Mouse (Mus musculus): ENCODE measurements around the gene Heatr6. TPM values are rescaled to one million over a fixed set of nuclear protein-coding genes. Genes with fewer than 3 reads are reported as not detected.
A peak's percentile ranks its signal among the peaks of the same experiment; 100 is the strongest.

The Heatr6 gene
- polyA plus RNA-seq (2016; fragmentation: Nextera tagmentation; extraction: Ambion mirVana), result 37.4 and 38.3 TPM in 2 replicates

DNA sequence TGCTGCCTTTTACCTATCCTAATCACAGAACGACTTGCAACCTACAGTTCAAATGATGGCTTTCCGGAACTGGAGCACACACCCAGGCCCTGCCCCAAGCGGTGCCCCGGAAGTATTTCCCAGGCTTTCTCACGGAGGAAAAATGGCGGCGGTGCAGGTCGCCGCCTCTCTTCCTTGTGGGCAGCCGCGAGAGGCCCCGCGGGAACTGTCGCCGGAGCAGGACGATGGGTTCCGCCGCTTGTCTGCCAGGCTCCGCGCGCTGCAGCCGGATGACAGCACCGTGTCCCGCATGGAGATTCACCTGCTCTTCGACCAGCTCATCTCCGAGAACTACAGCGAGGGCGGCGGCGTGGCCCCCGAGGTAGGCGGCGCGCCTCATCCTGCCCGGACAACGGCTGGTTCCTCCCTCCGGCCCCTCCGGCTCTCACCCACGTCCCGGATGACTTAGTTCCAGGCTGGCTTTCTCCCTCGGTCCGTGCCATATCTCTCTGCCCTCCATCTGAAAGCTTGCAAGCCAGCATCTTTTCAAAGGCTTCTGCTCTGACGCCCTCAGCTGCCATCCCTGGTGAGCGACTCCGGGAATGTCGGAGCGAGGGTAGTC is at the start of gene Heatr6:
Gene Heatr6 (plus strand): TSS at position 116 of the 601 bp plus-strand sequence.
- Histone ChIP-seq H3K27me3 (peaks cover 15% of the 10 kb centered on the region), H3K9ac (replicated peaks) (peak within 1 kb of the TSS; percentile 86), H3K4me1 (peaks cover 14% of the 10 kb centered on the region), H3K4me3 (peak within 1 kb of the TSS; percentile 69), H3K36me3 (peaks cover 29% of the 10 kb centered on the region), H3K4me2 (replicated peaks) (peak within 1 kb of the TSS; percentile 72), H3K9me3 (no peaks in the 10 kb centered on the region), H3K27ac (replicated peaks) (peak within 1 kb of the TSS; percentile 86)
- ATAC-seq (ENCODE audit: low FRiP score, low read depth), result peak; percentile 95
- under 1% methylated on average over 47 of the region's 47 CpGs for WGBS

DNA sequence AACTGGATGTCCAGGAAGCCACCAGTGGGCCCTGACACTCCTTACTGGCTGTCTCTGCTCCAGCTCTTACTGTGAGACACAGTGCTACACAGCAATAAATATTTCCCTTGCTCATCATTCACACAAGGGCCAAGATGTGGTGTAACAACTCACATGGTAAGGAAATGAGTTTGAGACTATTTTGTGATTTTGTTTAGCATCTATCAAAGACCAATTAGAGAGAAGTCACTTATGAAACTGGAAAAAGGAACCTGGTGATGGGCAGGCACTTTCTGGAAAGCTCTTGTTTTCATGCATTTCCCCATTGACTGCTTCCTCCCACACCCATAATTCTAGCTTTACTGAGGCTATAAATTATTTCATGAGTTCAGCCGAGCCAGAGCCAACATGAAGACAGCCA is 49.8 kb upstream of the Heatr6 start, which contains the start of gene Wfdc17:
Gene Wfdc17 (plus strand): TSS at position 287 of the 400 bp plus-strand sequence.
- no peaks in the 10 kb centered on the region for H3K9me3 ChIP-seq
- H3K27me3 ChIP-seq, result no peaks in the 10 kb centered on the region
- no peak for ATAC-seq (ENCODE audit: low FRiP score, low read depth)
- no peaks in the 10 kb centered on the region for H3K36me3 ChIP-seq
- H3K4me3 ChIP-seq, result no peak within 1 kb of the TSS
- H3K9ac ChIP-seq (replicated peaks), result no peak within 1 kb of the TSS
- no peak within 1 kb of the TSS for H3K4me2 ChIP-seq (replicated peaks)
- no peaks in the 10 kb centered on the region for H3K4me1 ChIP-seq
- H3K27ac ChIP-seq (replicated peaks), result no peak within 1 kb of the TSS
- WGBS, result 83% methylated on average over 1 of the region's 1 CpGs

DNA sequence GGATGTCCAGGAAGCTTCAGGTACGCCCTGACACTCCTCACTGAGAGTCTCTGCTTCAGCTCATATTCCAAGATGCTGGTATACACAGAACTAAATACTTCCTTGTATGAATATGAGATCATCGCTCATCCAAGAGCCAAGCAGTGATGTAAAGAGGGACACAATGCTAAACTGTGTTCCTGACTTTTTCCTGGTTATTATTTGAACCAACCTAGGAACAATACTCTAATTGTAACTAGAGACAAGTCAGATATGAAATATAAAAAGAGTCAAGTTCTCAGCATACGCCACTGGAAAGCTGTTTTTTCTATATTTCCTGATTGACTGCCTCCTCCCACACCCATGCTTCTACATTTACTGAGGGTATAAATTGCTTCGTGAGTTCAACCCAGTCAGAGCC is 44.8 kb upstream of the Heatr6 start, which contains the start of gene Wfdc18:
Gene Wfdc18 (plus strand): TSS at position 301 of the 400 bp plus-strand sequence.
- ATAC-seq (ENCODE audit: low FRiP score, low read depth), result no peak
- 71% methylated on average over 4 of the region's 4 CpGs for WGBS
- no peaks in the 10 kb centered on the region for H3K36me3 ChIP-seq

DNA sequence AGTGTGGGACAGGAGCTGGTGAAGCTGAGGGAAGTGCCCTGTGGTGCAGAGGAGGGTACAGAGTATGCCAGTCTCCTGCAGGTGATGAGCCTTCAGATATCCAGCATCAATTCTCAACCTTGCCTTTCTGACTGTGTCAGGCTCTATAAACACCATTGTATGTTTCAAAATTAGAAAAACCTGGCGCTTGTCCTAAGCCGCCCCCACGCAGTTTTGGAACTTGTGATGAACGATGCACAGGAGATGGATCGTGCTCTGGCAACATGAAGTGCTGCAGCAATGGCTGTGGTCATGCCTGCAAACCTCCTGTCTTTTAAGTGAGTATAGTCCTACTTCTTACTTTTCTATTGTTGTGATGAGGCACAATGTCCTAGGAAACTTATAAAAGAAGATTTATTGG is 43.8 kb upstream of the Heatr6 start:
- no peak overlapping the region for H3K27ac ChIP-seq (replicated peaks)
- WGBS, result 95% methylated on average over 5 of the region's 5 CpGs
- no peak overlapping the region for H3K9ac ChIP-seq (replicated peaks)
- H3K4me3 ChIP-seq, result no peak overlapping the region
- H3K4me2 ChIP-seq (replicated peaks), result no peak overlapping the region
- no peaks in the 10 kb centered on the region for H3K27me3 ChIP-seq
- H3K9me3 ChIP-seq, result no peaks in the 10 kb centered on the region
- no peak for ATAC-seq (ENCODE audit: low FRiP score, low read depth)
- no peaks in the 10 kb centered on the region for H3K4me1 ChIP-seq
- no peaks in the 10 kb centered on the region for H3K36me3 ChIP-seq

More for the DNA sequence above, 44.8 kb upstream of the Heatr6 start, which contains the start of gene Wfdc18:
- no peak within 1 kb of the TSS for H3K9ac ChIP-seq (replicated peaks)
- H3K4me3 ChIP-seq, result no peak within 1 kb of the TSS
- H3K27me3 ChIP-seq, result no peaks in the 10 kb centered on the region
- no peaks in the 10 kb centered on the region for H3K9me3 ChIP-seq
- no peaks in the 10 kb centered on the region for H3K4me1 ChIP-seq
- no peak within 1 kb of the TSS for H3K4me2 ChIP-seq (replicated peaks)
- no peak within 1 kb of the TSS for H3K27ac ChIP-seq (replicated peaks)

DNA sequence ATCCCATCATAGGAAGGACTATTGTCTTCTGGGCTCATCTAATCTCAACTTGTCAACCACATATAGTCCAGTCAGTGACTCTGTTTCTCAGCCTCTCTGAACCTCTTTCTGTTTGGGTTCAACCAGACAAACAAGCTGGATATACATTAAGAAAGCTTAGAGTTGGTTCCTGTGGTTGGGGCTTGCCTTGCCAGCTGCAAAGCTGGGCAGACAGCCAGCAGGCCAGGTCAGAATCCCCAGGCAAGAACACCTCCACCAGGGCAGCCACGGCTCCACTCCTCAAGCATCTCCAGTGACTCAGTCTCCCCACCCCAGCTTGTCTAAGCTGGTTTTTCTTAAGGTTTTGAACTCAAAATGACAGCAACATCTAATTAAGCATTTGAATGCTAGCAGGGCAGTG is 40.8 kb upstream of the Heatr6 start:
- H3K4me3 ChIP-seq, result no peak overlapping the region
- no peaks in the 10 kb centered on the region for H3K36me3 ChIP-seq
- H3K9ac ChIP-seq (replicated peaks), result no peak overlapping the region
- H3K4me1 ChIP-seq, result no peaks in the 10 kb centered on the region
- no peaks in the 10 kb centered on the region; the same call in 1 of the 2 replicates for H3K27me3 ChIP-seq
- 87% methylated on average over 1 of the region's 1 CpGs for WGBS
- ATAC-seq (ENCODE audit: low FRiP score, low read depth), result no peak
- no peak overlapping the region for H3K4me2 ChIP-seq (replicated peaks)
- no peaks in the 10 kb centered on the region for H3K9me3 ChIP-seq
- H3K27ac ChIP-seq (replicated peaks), result no peak overlapping the region

DNA sequence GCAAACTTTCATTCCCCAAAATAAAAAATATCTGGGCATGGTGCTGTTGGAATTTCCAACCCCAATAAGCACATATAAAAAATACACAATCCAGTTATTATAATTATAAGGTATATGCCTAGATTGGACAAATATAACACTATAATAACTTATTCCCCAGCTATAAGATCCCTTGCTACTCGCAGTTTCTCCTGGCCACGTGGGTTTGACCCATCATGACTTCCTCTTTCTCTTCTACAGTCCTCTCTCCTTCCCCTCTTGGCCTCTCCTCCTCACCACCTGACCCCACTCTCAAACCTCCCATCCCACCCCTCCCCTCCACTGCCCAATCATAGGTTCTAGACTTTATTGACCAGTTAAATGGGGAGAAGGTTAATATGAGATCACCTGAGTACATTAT is 39.6 kb upstream of the Heatr6 start:
- H3K4me3 ChIP-seq, result no peak overlapping the region
- H3K9me3 ChIP-seq, result no peaks in the 10 kb centered on the region
- no peak for ATAC-seq (ENCODE audit: low FRiP score, low read depth)
- 82% methylated on average over 2 of the region's 2 CpGs for WGBS
- no peak overlapping the region for H3K9ac ChIP-seq (replicated peaks)
- no peaks in the 10 kb centered on the region for H3K4me1 ChIP-seq
- H3K36me3 ChIP-seq, result no peaks in the 10 kb centered on the region
- H3K4me2 ChIP-seq (replicated peaks), result no peak overlapping the region
- no peaks in the 10 kb centered on the region; the same call in 1 of the 2 replicates for H3K27me3 ChIP-seq
- no peak overlapping the region for H3K27ac ChIP-seq (replicated peaks)

DNA sequence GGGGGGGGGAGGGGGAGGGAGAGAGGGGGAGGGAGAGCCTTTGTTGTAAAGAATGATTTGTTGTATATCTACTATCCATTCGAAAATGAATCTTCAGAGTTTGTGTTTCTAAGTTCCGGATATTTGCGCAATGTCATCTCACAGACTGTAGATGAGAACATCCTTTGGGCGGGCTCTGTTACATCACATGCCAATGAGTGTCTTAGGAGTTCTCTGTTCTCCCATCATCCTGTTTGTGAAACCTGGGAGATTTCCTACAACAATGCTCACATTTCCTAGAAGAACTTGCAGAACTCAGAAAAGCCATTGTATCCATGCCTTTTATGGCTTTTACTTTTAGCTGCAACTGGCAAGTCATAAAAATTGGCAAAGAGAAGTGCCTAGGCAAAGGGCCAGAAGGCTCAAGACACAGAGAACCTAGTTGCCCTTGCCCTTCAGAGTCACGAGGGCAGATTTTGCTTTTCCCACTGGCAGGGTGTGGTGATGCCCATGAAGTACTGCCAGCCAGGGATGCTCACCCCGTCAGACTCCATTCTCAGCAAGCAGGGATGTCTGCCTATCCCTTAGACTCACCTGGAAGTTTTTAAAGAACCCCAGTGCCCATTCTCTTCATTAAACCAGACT is 36.3 kb upstream of the Heatr6 start:
- H3K4me2 ChIP-seq (replicated peaks), result no peak overlapping the region
- ATAC-seq (ENCODE audit: low FRiP score, low read depth), result no peak
- 88% methylated on average over 6 of the region's 6 CpGs for WGBS
- H3K27me3 ChIP-seq, result no peaks in the 10 kb centered on the region; the same call in 1 of the 2 replicates
- H3K9me3 ChIP-seq, result no peaks in the 10 kb centered on the region
- H3K36me3 ChIP-seq, result no peaks in the 10 kb centered on the region
- no peaks in the 10 kb centered on the region for H3K4me1 ChIP-seq
- no peak overlapping the region for H3K27ac ChIP-seq (replicated peaks)
- no peak overlapping the region for H3K9ac ChIP-seq (replicated peaks)
- H3K4me3 ChIP-seq, result no peak overlapping the region

DNA sequence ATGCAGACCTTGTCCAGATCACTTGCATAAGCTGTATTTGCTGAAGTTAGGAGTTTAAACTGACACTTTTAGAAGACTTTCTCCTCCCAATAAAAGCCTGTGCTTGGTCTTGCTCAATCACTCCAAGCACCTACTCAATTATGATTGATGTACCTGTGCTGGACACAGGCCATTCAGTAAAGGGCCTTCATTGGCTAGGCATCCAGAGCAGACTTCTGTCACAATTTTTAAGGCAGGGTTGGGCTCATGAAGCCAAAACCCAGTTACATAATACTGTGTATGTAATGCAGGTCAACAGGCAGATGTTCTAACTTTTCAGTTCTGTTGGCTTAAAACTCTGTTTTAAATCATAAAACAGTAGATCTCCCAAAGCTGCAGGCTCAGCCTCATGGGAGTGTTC is 32.7 kb upstream of the Heatr6 start:
- Histone ChIP-seq H3K27ac (replicated peaks) (no peak overlapping the region), H3K9me3 (no peaks in the 10 kb centered on the region), H3K4me3 (no peak overlapping the region), H3K4me2 (replicated peaks) (no peak overlapping the region), H3K4me1 (no peaks in the 10 kb centered on the region), H3K36me3 (no peaks in the 10 kb centered on the region), H3K9ac (replicated peaks) (no peak overlapping the region), H3K27me3 (no peaks in the 10 kb centered on the region; the same call in 1 of the 2 replicates)
- ATAC-seq (ENCODE audit: low FRiP score, low read depth), result no peak

DNA sequence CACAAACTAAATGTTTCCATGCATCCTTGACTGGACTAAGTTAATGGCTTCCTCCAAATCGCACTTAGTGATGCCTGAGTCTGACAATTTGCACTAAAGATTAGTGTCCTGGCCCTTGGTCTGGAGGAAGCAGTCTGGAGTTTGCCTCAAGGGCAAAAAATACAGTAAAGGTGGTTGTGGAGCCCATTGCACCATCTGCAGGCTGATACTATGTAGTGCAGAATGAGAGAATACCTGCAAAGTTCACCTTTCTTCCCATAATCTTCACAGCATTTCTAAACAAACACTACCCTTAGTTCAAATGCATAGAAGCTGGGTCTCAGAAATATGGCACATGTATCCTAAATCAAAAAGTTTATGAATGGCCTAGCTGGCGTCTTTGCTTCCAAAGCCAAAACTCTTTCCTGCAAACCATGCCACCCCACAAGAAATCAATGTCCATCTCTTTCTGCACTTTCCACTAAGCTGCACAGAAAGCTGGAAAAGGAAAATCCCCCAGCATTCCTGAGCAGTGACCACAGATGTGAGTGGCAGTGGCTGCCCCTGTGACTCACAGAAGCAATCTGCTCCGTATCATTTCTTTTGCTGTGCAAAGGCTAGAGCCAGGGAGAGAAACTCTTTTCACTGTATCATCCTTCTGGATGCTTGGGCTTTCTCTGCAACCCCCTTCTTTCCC is 24.6 kb upstream of the Heatr6 start:
- ATAC-seq (ENCODE audit: low FRiP score, low read depth), result no peak
- H3K4me2 ChIP-seq (replicated peaks), result no peak overlapping the region
- WGBS, result 69% methylated on average over 3 of the region's 3 CpGs
- H3K4me1 ChIP-seq, result no peaks in the 10 kb centered on the region
- H3K4me3 ChIP-seq, result no peak overlapping the region
- H3K27ac ChIP-seq (replicated peaks), result no peak overlapping the region
- H3K36me3 ChIP-seq, result no peaks in the 10 kb centered on the region
- no peaks in the 10 kb centered on the region for H3K9me3 ChIP-seq
- H3K27me3 ChIP-seq, result no peaks in the 10 kb centered on the region
- no peak overlapping the region for H3K9ac ChIP-seq (replicated peaks)

DNA sequence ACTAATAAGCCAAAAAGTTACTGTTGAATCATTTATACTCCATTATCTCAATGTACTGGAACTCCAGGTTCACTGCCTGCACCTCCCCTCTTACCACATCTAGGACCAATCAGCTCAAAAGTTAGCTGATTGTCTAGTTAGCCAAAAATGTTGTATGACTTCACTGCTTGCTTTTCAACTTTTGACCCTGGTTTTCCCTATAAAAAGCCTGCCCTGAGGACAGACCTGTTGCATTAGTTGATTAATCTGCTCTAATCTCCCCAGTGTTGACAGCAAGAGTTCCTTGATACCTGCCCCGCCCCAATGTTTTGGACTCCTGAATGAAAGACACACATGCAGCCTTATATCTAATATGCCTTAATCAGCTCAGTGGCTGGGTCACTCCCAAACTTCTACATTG is 22.4 kb upstream of the Heatr6 start:
- H3K36me3 ChIP-seq, result no peaks in the 10 kb centered on the region
- no peak overlapping the region for H3K4me2 ChIP-seq (replicated peaks)
- no peaks in the 10 kb centered on the region for H3K9me3 ChIP-seq
- H3K4me3 ChIP-seq, result no peak overlapping the region
- ATAC-seq (ENCODE audit: low FRiP score, low read depth), result no peak
- no peak overlapping the region for H3K9ac ChIP-seq (replicated peaks)
- no peaks in the 10 kb centered on the region for H3K27me3 ChIP-seq
- WGBS, result 89% methylated on average over 1 of the region's 1 CpGs
- H3K4me1 ChIP-seq, result no peaks in the 10 kb centered on the region
- H3K27ac ChIP-seq (replicated peaks), result no peak overlapping the region

DNA sequence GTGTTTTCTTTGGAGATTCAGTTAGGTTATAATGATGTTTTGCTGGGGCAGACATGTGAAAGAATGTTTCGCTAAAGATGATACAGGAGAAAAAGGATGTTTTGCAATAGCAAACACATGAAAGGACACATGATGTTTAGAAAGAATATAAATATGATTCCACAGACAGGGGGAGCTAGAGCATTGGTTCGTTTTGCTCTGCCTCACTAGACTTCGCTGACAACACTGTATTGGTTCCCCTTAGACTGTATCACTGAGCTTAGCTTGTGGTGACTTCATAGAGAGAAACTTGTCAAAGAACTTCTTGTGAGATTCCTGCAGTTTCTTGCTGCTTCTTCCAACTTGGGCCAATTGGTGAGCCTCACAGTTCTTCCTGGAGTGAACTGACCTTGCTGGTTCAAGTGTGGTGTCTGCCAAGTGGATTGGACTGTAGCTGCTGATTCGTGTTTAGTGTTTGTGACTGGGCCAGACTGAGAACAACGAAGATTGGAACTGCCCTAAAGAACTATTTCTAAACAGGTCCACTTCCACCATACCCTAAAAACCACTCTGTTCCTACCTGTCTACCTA is 20.3 kb upstream of the Heatr6 start:
- 82% methylated on average over 5 of the region's 5 CpGs for WGBS
- H3K27ac ChIP-seq (replicated peaks), result no peak overlapping the region
- no peak overlapping the region for H3K9ac ChIP-seq (replicated peaks)
- H3K4me3 ChIP-seq, result no peak overlapping the region
- H3K27me3 ChIP-seq, result no peaks in the 10 kb centered on the region
- ATAC-seq (ENCODE audit: low FRiP score, low read depth), result no peak
- H3K4me2 ChIP-seq (replicated peaks), result no peak overlapping the region
- no peaks in the 10 kb centered on the region for H3K9me3 ChIP-seq
- no peaks in the 10 kb centered on the region for H3K36me3 ChIP-seq
- H3K4me1 ChIP-seq, result no peaks in the 10 kb centered on the region

DNA sequence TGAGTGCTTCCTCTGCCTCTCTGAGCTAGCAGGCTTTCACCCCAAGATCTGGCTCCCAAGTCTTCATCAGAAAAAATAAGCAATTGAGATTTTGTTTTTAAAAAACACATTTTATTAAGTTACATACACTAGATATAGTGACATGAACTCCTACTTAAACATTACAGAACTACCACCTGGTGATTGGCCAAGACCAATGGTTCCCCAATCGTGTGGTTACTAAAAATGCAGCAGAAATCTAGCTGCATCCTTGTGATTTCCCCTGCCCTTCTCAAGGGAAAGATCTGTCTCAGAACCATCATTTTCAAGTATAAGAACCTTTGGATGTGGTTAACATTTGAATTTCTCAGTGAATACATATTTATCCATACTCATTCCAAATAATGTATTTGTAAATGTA is 19.3 kb upstream of the Heatr6 start:
- no peak for ATAC-seq (ENCODE audit: low FRiP score, low read depth)
- Histone ChIP-seq H3K9ac (replicated peaks) (no peak overlapping the region), H3K27ac (replicated peaks) (no peak overlapping the region), H3K9me3 (no peaks in the 10 kb centered on the region), H3K4me1 (no peaks in the 10 kb centered on the region), H3K4me3 (no peak overlapping the region), H3K36me3 (no peaks in the 10 kb centered on the region), H3K4me2 (replicated peaks) (no peak overlapping the region), H3K27me3 (no peaks in the 10 kb centered on the region)
- 82% methylated on average over 1 of the region's 1 CpGs for WGBS
